Mouse (Mus musculus) mammary gland, adult 2 months (tissue): Measurements from ENCODE around the gene Lefty1. TPM values are rescaled to one million over a fixed set of nuclear protein-coding genes. Genes with fewer than 3 reads are reported as not detected.

ENCODE experiments used
- polyA plus RNA-seq: library from polyadenylated mRNA; depleted of rRNA; stranded (reverse); fragments of >200 nt; gene quantifications from 2 replicates; pipeline ENCODE4 v1.2.3, GENCODE M21; 2012; ENCODE audit warnings: low replicate concordance; rRNA removed

The Lefty1 gene
- polyA plus RNA-seq, result 5.2 and 15.7 TPM in 2 replicates

DNA sequence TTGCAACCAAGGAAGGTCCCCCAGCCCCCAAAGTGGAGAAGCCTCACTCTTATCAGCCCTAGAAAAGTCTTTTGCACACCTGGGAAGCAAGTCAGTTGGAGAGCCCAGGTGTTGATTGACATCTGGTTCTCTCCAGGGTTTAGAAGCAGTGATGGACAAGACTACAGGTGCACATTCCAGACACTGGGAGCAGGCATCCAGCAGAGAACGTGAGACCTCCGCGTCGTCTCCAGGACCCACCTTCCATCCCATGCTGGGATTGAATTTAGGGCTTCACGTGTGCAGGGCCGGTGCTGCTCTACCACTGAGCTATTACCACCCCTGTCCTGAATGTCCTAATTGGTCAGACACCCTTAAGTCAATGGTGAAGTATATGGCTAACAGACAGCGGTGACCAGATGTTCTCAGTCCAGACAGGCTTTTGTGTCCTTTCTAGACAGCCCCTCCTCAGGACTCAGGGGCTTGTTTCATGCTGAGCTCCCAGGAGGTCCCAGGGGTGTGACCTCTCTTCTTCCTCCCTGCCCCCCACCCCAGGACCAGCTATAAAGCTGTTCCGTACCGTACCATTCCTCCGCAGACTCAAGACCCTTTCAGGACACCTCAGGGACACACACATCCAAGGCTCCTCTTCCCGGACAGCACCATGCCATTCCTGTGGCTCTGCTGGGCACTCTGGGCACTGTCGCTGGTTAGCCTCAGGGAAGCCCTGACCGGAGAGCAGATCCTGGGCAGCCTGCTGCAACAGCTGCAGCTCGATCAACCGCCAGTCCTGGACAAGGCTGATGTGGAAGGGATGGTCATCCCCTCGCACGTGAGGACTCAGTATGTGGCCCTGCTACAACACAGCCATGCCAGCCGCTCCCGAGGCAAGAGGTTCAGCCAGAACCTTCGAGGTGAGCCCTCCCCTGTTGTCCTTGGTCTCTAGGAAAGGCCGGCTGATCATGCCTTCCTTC, at the start of gene Lefty1:
TSS of gene Lefty1 (plus strand) at position 556 of the 953 bp plus-strand sequence.

DNA sequence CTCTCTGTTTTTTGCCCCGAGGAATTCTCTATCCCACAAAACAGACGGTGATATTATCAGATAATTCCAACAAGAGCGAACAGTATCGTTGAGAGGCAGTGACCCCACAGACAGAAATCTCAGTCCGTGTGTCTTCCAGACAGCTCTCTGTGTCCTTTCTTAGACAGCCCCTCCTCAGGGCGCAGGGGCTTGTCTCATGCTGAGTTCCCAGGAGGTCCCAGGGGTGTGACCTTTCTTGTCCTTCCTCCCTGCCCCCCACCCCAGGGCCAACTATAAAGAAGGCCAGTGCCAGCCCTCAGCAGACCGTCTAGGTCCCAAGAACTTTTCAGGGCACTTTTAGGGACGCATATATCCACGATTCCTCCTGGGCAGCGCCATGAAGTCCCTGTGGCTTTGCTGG, 42.0 kb upstream of the Lefty1 start, which contains the start of gene Lefty2:
TSS of gene Lefty2 (plus strand) at position 301 of the 400 bp plus-strand sequence.

DNA sequence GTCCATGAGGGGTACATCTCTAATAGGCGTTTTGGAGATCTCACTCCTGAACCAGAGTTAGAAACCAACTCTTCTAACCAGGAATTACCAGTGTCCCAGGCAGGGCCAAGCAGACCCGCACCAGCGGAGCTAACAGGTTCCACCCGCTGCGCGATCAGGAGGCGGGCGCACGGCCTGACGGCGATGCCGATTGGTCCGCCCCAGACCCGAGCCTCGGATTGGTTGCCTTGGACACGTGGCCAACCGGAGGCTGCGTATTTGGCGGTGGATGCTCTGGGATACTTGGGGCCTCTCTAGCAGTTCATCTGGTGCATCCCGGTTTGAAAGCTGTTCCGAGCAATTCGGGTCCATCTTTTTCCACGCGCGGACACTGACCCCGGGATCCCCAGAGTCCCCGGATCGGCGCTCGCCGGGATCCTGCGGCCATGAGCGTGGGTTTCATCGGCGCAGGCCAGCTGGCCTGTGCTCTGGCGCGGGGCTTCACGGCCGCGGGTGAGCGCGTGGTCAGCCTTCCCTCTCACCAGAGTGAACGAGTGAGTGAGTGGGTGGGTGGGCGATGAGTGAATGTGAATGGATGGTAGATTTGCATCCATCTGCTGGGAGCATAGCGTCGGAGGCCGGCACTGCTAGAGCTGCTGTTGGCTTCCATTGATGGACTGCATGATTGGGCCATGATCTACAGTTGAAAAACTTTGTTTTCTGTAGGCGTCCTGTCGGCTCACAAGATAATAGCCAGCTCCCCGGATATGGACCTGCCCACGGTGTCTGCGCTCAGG, 30.6 kb upstream of the Lefty1 start, which contains the start of gene Pycr2:
TSS of gene Pycr2 (plus strand) at position 255 of the 776 bp plus-strand sequence.

DNA sequence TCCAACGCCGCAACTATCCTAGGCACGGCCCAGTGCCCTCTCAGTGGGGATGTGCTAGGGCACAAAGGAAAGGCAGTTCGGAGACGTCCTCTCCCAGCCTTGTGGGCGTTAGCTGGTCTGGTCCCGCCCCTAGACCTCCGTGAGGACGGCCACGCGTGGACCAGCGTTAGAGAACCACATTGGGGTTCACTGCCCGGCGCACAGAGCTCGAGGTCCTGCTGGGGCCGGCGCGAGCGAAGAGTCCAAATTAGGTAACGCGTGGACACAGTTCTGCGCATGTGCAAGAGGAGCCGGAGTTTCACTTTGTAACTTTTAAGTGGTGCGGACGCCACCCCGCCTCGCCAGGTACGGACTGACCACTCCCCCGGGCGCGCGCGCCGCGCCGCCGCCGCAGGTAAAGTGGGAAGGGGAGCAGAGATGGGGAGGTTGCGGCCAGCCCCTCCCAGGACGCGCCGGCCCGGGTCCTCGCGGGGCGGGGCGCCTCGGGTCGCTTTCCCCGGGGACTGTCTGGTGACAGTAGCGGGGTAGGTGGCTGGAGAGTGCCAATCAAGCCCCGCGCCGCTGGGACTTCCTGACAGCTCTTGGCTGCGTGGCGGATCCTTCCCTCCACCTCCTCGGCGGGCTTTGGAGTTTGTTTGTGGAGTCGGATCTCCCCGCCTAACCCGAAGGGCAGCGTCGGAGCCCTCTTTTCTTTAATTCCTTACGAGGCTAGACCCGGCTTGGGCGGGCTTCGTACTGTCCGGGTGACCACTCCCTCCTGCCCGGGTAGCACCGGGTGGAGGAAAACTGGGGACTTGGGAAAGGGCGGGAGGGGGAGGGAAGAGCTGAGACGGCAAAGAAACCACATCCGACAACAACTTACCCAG, 7.6 kb downstream of the Lefty1 start, which contains the start of gene Tmem63a:
TSS of gene Tmem63a (plus strand) at position 179 of the 866 bp plus-strand sequence.

Other genes starting within 250 kb of the Lefty1 start
- gene Mixl1, start 238.0 kb upstream of the Lefty1 start, polyA plus RNA-seq, result not detected in 2 replicates
- gene Acbd3, start 209.0 kb upstream of the Lefty1 start, polyA plus RNA-seq, result 9.9 and 14.9 TPM in 2 replicates
- gene H3f3a, start 121.1 kb upstream of the Lefty1 start, polyA plus RNA-seq, result 269 and 353 TPM in 2 replicates
- gene Sde2, start 83.9 kb upstream of the Lefty1 start, polyA plus RNA-seq, result 6.9 and 13.5 TPM in 2 replicates
- gene Lefty2, start 41.9 kb upstream of the Lefty1 start, polyA plus RNA-seq, result not detected in 2 replicates
- gene Pycr2, start 30.7 kb upstream of the Lefty1 start, polyA plus RNA-seq, result 29.1 and 61.5 TPM in 2 replicates
- 49.6 and 58.5 TPM in 2 replicates for gene Tmem63a, start 7.3 kb downstream of the Lefty1 start, polyA plus RNA-seq
- 51.4 and 74.5 TPM in 2 replicates for gene Ephx1, start 85.9 kb downstream of the Lefty1 start, polyA plus RNA-seq
- not detected in 2 replicates for gene 9130409I23Rik, start 116.2 kb downstream of the Lefty1 start, polyA plus RNA-seq
- gene Nvl, start 209.2 kb downstream of the Lefty1 start, polyA plus RNA-seq, result 7.3 and 17.4 TPM in 2 replicates
- gene Cnih4, start 209.7 kb downstream of the Lefty1 start, polyA plus RNA-seq, result 8.2 and 24.0 TPM in 2 replicates